8 mouse cellular contexts compared by ENCODE assay signal in genomic region chr16:44391877-44392548, GRCm38 (mm10). TPM values are rescaled to one million over a fixed set of nuclear protein-coding genes. Genes with fewer than 3 reads are reported as not detected.
A peak's percentile ranks its signal among the peaks of the same experiment; 100 is the strongest.
DNase-seq lines count a peak whose midpoint lies in the region; ATAC-seq and TF ChIP-seq lines count a peak whose summit lies in the region.

No protein-coding gene starts in this region.

- peaks cover 23% of the 10 kb centered on the region for H3K36me3 ChIP-seq in G1E (replicated peaks)
- no peaks in the 10 kb centered on the region for H3K36me3 ChIP-seq in liver, embryonic 14.5 days (replicated peaks; ENCODE audit: control insufficient read depth, insufficient read depth, low read depth)

- peaks cover 13% of the 10 kb centered on the region for H3K4me1 ChIP-seq in G1E (ENCODE audit: insufficient read depth, low read depth, low read length)
- H3K4me1 ChIP-seq in liver, embryonic 14.5 days (replicated peaks; ENCODE audit: control insufficient read depth in 2 of 2, insufficient read depth in 2 of 2, low read length in 1 of 2), result peaks cover 0 to 2% of the 10 kb centered on the region in 2 experiments; a peak in 2 of 4 replicates
- H3K4me1 ChIP-seq in olfactory bulb, adult 2 months (ENCODE audit: control insufficient read depth, insufficient read depth, low read length), result peaks cover 7% of the 10 kb centered on the region

- H3K4me3 ChIP-seq in G1E (ENCODE audit: low read depth, low read length), result no peak overlapping the region
- H3K4me3 ChIP-seq in liver, embryonic 14.5 days (ENCODE audit: insufficient read depth in 1 of 2, low read depth in 2 of 2, low read length in 2 of 2), result no peak overlapping the region
- H3K4me3 ChIP-seq in olfactory bulb, adult 2 months (ENCODE audit: insufficient read depth, low read depth, low read length), result no peak overlapping the region

- no peak overlapping the region for H3K27ac ChIP-seq in liver, embryonic 14.5 days
- H3K27ac ChIP-seq in olfactory bulb, adult 2 months (ENCODE audit: insufficient read depth, low read depth, low read length), result no peak overlapping the region

- TF ChIP-seq CTCF in G1E (IDR thresholded peaks at IDR 0.05; ENCODE audit: low read depth, low read length), result peak; percentile 95
- TF ChIP-seq CTCF in liver, embryonic 14.5 days (IDR thresholded peaks at IDR 0.05; ENCODE audit: low read depth), result peak; percentile 92
- peak; percentile 52; the same call in 1 of the 2 replicates for TF ChIP-seq CTCF in olfactory bulb, adult 2 months (IDR thresholded peaks at IDR 0.05; ENCODE audit: insufficient read depth, low read depth, low read length)

- no peak for TF ChIP-seq EP300 in liver, embryonic 14.5 days (IDR thresholded peaks at IDR 0.05; ENCODE audit: low read depth)

- no peak overlapping the region for H3K9ac ChIP-seq in liver, embryonic 14.5 days (replicated peaks)

- peak; percentile 18 to 27 for DNase-seq in B cell, adult 2 months
- DNase-seq in G1E (ENCODE audit: low spot score), result peak; percentile 25
- DNase-seq in cerebellum, adult 18-20 months, result peak; percentile 25 to 26
- DNase-seq in frontal cortex, postnatal 25 days (ENCODE audit: low spot score in 2 of 2), result peak; percentile 28 to 39
- DNase-seq in kidney, postnatal 14 days, result peak; percentile 47
- DNase-seq in liver, embryonic 14.5 days (ENCODE audit: low read depth in 3 of 3, low spot score in 3 of 3), result peak; percentile 24 to 33 (median 32)
- DNase-seq in yolk sac, embryonic 10.5 days (ENCODE audit: low spot score), result peak; percentile 43

- H3K4me2 ChIP-seq in liver, embryonic 14.5 days (ENCODE audit: low read depth), result peak overlapping the region; percentile 28

- ATAC-seq in G1E (ENCODE audit: extremely low read depth, insufficient number of reproducible peaks, low FRiP score, poor library complexity, severe bottlenecking), result peak; percentile 70
- ATAC-seq in liver, embryonic 14.5 days (ENCODE audit: insufficient read depth), result 0 out of 2 replicates have a peak, but pooled peaks have one; percentile 9

- no peak for TF ChIP-seq POLR2A in olfactory bulb, adult 2 months (IDR thresholded peaks at IDR 0.05; ENCODE audit: insufficient read depth, low read depth, low read length)

- peaks cover 9% of the 10 kb centered on the region for H3K27me3 ChIP-seq in G1E (ENCODE audit: insufficient read depth, low read length)
- H3K27me3 ChIP-seq in liver, embryonic 14.5 days (ENCODE audit: control insufficient read depth, insufficient read depth, low read length), result no peaks in the 10 kb centered on the region

- 35% methylated on average over 9 of the region's 9 CpGs for WGBS in liver, embryonic 14.5 days (ENCODE audit: insufficient replicate concordance)
- 17% methylated on average over 9 of the region's 9 CpGs for WGBS in olfactory bulb, adult 2 months

- no peaks in the 10 kb centered on the region for H3K9me3 ChIP-seq in G1E (replicated peaks)
- H3K9me3 ChIP-seq in liver, embryonic 14.5 days (ENCODE audit: control insufficient read depth, low read length), result no peaks in the 10 kb centered on the region

RNA-seq across cellular contexts. Expression of gene Cfap44, which starts 2.6 kb away (rescaled TPM):
- total RNA-seq in G1E (2014; fragmentation: Nextera tagmentation), result not detected in 2 replicates
- 0.12 and 0.22 TPM in 2 replicates for total RNA-seq in G1E (2017)
- not detected in 2 replicates for polyA plus RNA-seq in G1E (2012)
- 0.19 and 0.59 TPM in 2 replicates for polyA plus RNA-seq in liver, embryonic 14.5 days (2012; rRNA removed)
- 0.24 and 0.47 TPM in 2 replicates for polyA plus RNA-seq in liver, embryonic 14.5 days (2014; fragmentation: Nextera tagmentation; extraction: Ambion mirVana)
- polyA plus RNA-seq in olfactory bulb, adult 2 months (2012; ENCODE audit: insufficient read depth, insufficient read length, low replicate concordance, missing spikeins), result not detected in 2 replicates

RNA-seq across cellular contexts. Expression of gene Spice1, which starts 45.1 kb away (rescaled TPM):
- total RNA-seq in G1E (2014; fragmentation: Nextera tagmentation) (21.0 and 27.7 TPM in 2 replicates), G1E (2017) (20.9 and 24.4 TPM in 2 replicates)
- polyA plus RNA-seq in G1E (2012), result 5.7 and 5.9 TPM in 2 replicates
- polyA plus RNA-seq in liver, embryonic 14.5 days (2012; rRNA removed), result 6.2 and 8.3 TPM in 2 replicates
- polyA plus RNA-seq in liver, embryonic 14.5 days (2014; fragmentation: Nextera tagmentation; extraction: Ambion mirVana), result 4.8 and 9.2 TPM in 2 replicates
- not detected in 2 replicates for polyA plus RNA-seq in olfactory bulb, adult 2 months (2012; ENCODE audit: insufficient read depth, insufficient read length, low replicate concordance, missing spikeins)

RNA-seq across cellular contexts. Expression of gene Sidt1, which starts 59.0 kb away (rescaled TPM):
- total RNA-seq in G1E (2014; fragmentation: Nextera tagmentation) (not detected in 2 replicates), G1E (2017) (1.1 TPM in 1 of 2 replicates, not detected in the other)
- polyA plus RNA-seq in G1E (2012), result not detected in 2 replicates
- polyA plus RNA-seq in liver, embryonic 14.5 days (2012; rRNA removed), result 0.01 and 0.08 TPM in 2 replicates
- not detected in 2 replicates for polyA plus RNA-seq in liver, embryonic 14.5 days (2014; fragmentation: Nextera tagmentation; extraction: Ambion mirVana)
- polyA plus RNA-seq in olfactory bulb, adult 2 months (2012; ENCODE audit: insufficient read depth, insufficient read length, low replicate concordance, missing spikeins), result not detected in 2 replicates
